Mouse (Mus musculus): ENCODE data around the gene 4930579F01Rik.
"Not testable (repeated sequence)": the region's sequence is repeated elsewhere in the genome, so short reads cannot be mapped to it uniquely, and the experiment has no call there.

Gene 4930579F01Rik

DNA sequence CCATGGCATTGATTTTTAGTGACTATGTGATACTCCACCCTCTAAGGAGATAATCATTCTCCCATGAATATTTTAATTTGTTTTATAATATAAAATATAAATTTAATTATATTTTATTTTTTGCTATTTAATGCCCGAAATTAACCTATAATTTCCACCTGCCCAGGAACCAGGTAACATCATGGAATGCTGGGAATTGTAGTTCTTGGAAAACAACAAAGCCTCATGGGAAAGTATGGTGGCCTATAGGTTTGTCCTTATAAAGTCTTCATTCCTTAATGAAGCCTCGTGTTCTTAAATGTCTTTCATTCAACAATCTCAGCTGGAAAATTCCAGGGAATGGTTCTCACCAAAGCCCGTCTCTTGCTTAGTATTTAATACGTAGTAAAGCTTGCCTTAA, 38.6 kb downstream of the 4930579F01Rik start:
- in situ Hi-C loops (cut with MboI, MseI) = loop anchor here (10.0 kb wide), 1 partner anchor 380 kb away; no protein-coding TSS in a partner anchor

DNA sequence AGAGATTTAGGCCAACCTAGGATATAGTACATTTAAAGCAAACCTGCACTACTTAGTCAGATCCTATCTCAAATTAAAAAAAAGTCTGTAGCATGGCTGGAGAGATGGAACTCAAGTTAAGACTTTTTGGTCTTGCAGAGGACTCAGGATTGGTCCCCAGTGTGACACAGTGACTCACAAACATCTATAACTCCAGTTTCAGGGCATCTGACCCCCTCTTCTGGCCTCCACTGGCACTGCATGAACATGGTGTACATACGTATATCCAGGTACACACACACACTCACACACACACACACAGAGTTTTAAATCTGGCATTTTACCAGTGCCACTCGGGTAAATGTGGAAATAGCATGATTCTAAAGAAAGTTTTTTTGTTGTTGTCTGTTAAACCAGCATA, 44.8 kb downstream of the 4930579F01Rik start:
- in situ Hi-C loops (cut with MboI, MseI) = loop anchor here (5.0 kb wide), 1 partner anchor 152 kb away; no protein-coding TSS in a partner anchor

DNA sequence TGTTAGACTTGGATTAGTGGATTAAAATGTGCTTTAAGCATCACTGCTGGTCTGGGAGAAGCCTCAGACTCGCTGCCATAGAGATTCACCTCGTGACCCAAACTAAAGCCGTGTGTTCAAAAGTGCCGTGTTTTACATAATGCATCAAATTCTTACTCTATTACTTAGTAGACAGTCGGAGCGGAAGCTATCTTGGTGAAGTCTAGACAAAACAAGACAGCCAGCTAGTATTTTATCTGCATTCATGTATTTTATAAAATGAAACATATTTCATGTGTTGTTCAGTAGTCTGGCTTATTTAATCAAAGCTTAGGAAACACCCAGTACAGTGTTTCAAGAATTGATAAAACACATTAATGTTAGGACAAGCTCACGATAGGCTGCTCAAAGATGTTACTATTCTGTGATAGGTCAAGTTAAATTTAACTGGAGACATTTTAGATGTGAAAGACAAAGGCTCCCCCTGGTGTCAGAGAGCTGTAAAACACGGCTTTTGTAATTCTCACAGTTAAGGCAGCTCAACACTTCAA, 48.9 kb downstream of the 4930579F01Rik start, which contains the start of gene Mttp:
Gene Mttp, minus strand, starts transcription at position 327 of the 530 bp plus-strand sequence.
- in situ Hi-C loops (cut with MboI, MseI) = loop anchor here (5.0 kb wide), 1 partner anchor 147 kb away; no protein-coding TSS in a partner anchor

DNA sequence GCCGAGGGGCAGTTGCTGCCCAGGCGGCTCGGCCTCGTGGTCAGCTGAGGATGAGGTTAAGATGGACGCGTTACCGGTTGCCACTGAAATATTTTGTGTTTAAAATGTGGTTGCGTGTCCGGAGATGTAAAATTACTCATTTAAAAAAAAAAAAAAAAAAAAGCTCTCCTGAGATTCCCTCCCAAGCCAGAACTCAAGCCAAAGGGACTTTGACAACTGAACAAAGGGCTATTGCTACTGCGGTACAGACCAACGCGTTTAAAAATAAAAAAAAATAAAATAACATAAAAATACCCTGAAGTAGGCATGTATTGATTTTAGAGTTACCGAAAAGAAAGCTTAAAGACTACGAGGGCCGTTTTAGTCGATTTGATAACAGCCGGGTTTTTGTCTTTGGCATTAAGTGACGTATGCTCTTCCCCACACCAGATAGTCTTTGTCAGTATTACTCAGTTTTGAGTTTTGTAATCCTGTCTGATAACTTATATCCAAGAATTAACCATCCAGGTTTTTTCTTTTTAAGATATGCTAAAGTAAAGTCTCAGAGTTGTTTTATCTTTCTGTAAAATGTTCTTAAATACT, 49.5 kb downstream of the 4930579F01Rik start:
- in situ Hi-C loops (cut with MboI, MseI) = no loop called here

DNA sequence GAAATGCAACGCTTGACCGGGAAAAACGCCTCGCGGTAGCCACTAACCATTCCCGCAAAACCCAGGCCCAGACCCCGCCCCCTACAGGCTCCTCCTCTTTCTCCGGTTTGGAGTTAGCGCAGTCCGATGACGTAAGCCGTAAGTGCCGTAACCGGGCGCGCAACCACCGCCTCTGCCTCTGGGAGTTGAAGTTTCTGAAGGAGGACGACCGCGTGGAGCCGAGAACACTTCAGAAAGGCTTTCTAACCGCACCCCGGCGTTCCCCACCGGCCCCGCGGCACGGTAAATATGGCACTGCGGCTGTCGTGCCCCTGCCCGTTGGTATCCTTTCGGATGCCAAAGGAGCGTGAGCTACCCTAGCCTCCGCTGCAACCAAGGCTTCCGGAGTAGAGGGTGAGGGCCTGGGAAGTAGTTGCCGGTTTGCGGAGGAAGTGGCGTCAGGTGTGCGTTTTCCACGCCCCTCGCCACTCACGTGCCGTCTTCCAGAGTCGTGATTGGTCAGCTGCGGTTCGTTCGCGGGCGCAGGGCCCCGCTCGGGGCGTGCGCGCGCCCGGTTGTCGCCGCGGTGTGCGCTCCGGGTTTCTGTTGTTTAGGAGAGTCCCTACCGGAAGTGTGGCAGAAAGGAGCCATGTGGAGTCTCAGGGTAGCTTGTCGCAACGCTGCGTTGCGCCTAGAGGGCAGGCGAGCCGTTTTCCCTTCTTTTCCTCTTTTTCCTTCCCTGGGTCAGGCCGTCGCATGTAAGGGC, 50.1 kb downstream of the 4930579F01Rik start, which contains the start of gene Trmt10a:
Gene Trmt10a, plus strand, starts transcription at position 134 of the 745 bp plus-strand sequence.
- in situ Hi-C loops (cut with MboI, MseI) = no loop called here

DNA sequence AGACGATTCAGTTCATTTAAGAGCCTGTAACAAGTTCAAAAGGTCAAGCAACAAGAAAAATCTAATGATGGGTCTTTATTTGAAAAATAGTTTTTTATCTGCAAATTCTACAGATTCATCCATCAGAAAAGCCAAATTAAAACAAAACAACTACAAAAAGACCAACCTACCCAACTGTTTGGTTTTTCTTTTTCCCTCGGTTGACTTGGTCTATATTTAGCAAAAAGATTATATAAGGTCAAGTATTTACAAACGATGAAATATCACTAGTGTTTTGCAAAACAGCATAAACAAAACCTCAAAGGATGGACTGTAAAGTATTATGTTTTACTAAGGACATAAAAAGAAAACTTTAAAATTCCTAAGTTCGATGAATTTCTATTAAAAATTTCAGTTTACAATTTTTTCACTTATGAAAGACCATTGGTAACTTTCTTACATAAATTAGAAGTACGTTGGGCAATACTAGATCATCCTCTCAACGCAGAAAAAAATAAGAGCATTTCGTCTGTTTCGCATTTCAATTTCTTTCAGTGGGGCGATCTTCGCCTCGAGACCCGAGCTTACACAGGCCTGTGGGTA, 50.8 kb downstream of the 4930579F01Rik start:
- in situ Hi-C loops (cut with MboI, MseI) = no loop called here

DNA sequence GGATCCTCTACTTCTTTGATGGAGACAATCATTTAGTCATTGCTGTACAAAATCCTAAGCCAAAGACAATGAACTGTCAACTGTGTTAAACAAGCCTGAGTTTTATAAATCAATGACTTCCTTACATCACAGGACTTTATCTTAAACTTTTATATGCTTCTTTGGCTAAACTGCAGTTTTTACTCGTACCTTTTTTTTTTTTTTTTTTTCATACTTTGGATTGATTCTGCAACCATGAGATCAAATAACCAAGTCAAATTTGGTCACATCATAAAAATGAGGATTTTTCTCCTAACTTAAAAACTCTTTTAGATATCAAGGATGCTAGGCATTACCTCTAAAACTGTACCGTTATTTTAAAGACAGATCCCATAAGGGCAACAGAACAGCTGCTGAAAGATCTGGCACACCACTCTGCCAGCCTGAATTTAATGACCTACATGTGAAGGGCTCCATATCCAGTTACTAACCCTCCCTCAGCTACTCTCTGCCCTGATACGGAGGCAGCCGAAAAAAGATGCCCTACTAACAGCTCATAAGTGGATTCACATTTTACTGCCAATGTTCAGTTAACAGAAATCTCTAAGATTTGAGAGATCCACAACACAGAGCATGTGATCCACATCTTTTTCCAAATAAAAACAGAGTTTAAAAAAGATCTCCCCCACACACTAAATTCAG, 51.4 kb downstream of the 4930579F01Rik start:
- in situ Hi-C loops (cut with MboI, MseI) = no loop called here

DNA sequence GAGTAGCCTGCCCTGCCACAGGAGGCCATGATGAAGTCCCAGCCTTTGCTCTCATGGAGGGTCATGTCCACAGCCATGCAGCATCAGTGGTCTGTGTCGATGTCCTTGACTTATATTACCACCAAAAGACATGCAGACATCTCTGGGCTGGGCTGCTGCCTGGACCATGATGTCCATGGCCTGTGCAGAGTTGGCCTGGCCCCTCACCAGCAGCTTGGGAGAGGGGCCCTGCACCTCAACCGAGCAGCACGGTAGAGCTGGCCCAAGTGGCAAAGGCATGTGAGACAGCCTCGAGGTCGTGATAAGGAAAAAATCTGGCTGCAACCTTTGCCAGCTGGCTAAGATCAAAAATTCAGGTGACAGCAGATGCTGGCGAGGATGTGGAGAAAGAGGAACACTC, 54.0 kb downstream of the 4930579F01Rik start:
- in situ Hi-C loops (cut with MboI, MseI) = no loop called here

DNA sequence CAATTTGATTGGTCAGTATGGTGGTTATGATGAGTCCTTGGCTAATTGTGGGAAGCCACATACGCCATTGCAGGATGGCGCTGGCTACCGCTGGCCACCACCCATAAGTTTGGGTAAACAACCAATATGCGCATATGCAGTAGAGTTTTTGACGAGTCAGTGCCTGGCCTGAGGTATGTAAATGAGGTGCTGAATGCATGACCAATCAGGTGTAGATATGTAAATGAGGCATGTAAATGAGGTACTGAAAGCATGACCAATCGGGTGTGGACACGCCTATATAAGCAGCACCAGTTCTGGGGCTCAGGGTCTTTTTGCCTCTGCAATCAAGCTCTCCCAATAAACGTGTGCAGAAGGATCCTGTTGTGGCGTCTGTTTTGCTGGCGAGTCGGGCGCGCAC, 55.5 kb downstream of the 4930579F01Rik start:
- in situ Hi-C loops (cut with MboI, MseI) = not testable (repeated sequence)

DNA sequence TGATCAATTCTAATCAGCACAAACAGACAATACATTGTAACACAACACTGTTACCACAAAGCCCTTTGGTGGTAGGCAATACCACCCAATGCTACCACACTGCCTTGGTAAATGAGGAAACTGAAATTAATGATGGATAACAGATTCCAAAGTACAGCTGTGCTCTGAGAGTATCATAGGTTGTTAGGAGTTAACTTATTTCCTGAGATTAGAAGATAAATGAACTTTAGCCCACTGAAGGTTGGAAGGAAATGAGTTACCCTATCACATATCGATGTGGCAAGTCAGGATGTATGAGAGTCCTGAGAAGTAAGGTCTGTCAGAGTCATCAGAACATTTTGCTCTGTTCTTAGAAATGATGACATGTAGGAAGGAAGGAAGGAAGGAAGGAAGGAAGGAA, 59.1 kb downstream of the 4930579F01Rik start:
- in situ Hi-C loops (cut with MboI, MseI) = no loop called here

DNA sequence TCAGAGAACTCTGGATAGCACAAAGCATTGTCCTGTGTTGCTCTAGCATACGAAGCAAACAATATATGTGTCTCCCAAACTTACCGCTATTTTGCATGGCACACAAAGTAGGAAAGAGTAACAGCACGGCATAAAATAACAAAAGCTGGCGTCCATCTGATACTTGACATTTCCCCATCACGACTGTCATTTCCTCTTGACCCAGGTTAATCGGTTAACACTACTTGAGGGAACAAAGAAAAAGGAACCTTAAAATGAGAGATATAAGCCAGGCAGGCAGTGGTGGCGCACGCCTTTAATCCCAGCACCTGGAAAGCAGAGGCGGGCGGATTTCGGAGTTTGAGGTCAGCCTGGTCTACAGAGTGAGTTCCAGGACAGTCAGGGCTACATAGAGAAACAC, 59.7 kb downstream of the 4930579F01Rik start:
- in situ Hi-C loops (cut with MboI, MseI) = no loop called here

DNA sequence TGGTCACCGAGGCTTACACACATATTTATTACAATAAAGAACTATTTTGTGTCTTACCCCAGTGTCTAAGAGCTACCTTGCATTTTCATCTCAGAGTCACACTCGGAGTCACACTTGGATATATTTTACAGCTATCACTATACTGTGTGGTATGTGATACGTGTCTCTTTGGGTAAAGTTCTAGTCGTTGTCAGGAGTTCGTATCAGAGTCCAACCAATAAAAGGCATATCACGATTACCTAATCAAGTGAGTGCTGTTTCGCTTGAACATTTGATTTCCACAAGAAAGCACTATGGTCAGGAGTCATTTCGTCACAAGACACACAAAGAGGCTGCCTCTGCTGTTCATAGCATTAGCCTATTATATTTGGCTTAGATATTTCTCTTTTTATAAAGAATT, 60.2 kb downstream of the 4930579F01Rik start:
- in situ Hi-C loops (cut with MboI, MseI) = no loop called here

DNA sequence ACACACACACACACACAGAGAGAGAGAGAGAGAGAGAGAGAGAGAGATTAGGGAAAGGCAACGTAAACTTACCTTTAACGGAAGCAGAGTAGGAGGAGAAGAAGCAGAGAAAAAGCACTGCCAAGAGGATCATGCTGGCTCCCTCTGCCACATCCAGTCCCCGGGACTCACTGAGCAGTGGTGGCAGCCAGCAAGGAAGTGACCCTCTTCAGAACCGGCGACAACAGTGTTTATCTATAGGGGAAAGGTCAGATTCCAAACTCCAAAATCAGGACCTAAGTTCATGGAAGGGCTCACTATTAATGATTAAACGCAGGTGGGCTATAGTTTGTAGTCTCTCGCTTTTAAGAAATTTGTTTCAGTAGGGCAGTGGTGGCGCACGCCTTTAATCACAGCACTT, 62.5 kb downstream of the 4930579F01Rik start:
- in situ Hi-C loops (cut with MboI, MseI) = no loop called here

DNA sequence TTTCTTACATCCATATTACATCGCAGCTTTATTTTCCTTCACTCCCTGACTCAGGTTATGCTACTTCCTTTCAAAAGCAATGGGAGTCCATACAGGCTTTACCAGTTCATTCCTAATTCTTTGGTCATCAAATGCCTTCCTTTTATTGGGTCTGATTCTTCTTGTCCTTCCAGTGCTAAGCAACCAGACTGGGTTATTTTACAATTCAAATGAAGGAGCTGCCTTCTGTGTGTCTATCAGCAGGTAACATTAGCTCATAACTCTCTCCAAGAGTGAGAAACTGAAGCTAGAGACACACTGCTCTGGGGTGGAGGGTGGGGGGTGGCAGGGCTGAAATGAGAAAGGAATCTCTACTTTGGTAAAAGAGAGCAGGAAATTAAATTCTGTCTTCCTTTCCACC, 62.9 kb downstream of the 4930579F01Rik start:
- in situ Hi-C loops (cut with MboI, MseI) = no loop called here

DNA sequence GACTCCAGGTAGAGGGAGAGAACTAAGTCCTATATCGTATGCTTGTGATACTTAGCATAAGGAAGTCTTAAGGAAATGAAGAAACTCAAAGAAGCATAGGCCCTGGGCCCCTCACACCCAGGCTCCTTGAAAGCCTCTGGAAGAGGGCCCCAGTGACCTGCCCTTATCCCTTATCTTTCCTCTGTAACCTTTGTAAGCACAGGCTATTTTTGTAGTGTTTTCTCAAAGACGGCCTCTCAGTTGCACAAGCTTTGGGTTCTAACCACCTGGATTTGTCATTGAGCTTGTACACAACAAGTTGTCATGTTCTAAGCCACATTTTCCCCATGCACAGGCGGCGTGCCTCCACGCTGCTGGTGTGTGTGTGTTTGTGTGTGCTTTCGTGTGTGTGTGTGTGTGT, 64.5 kb downstream of the 4930579F01Rik start:
- in situ Hi-C loops (cut with MboI, MseI) = no loop called here

DNA sequence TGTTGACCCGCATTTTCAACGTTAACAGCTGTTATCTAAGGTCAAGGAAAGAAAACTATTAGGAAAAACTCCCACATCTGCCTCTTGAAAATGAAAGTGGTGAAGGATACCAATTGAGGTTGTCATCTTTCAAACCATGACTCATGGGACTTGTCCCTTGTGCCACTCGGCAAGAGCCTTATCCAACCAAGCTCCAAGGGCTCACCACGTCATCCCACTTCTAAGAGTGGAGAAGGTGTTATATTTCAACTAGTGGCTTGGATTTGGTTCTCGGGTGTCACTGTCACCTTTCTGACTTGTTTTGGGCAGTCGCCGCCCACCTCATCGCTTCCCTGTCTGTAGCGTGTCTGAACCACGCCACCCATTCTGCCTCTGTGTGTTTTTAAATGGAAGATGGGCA, 69.8 kb downstream of the 4930579F01Rik start:
- in situ Hi-C loops (cut with MboI, MseI) = no loop called here

DNA sequence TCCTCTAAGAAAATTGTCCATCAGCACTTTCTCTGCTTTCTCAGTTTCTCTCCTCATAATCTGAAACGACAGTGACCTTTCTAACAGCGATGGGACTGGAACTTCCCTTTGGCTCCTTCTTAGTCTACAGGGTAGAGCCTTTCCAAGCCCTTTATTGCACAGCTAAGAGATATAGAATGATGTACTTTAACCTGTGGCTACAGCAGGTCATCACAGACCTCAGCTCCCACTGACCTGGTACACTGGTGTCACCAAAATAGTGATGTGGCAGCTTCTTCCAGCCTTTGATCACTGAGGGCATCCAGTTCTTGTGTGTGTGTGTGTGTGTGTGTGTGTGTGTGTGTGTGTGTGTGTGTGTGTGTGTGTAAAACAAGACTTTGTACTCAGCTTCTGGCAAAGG, 72.2 kb downstream of the 4930579F01Rik start:
- in situ Hi-C loops (cut with MboI, MseI) = no loop called here

DNA sequence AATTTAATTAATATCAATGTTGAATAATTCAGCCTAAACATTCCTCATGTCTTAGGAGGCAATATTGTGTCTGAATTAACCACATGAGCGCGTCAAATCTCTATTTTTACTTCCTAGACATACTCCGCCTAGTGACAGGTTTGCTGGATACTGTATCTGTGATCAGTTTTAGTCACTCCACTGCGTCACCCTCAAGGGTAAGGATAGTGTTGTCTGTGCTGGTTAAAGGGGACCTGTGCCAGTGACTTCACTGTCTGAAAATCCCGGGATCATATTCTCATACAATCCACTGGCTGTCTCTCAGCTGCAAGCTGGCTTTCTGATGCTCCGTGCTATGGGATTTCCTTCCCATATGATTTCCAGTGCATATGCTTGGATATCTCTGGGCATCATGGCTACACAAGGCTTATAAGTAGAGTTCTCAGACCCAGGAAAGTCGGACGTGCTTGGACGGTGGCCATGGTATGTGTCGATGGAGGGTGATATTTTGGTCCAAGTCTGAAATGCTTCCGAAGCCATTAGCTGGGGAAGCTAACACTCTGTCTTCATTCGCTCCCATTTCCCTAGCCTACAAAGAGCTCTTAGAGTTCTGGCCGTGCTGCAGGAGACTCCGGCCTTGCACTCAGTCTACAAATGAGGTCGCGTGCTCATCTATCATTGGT, 74.0 kb downstream of the 4930579F01Rik start:
- in situ Hi-C loops (cut with MboI, MseI) = no loop called here

DNA sequence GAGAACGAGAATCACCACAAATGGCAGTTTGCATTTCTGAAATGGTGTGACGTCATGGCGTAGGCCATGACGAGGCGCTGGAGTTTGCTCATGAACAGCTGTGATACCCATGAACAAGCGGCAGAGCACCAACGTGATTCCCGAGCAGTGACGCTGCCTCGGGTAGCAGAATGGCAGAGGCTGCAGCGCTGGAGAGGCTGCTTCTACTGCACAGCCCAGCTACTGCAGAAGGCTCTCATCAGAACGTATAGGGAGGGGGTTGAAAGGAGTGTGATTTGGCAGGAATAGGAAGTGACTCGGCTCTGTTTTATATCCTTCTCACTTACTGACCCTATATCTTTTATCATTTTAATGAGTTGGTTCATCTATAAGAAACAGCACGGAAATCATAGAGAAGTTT, 74.8 kb downstream of the 4930579F01Rik start:
- in situ Hi-C loops (cut with MboI, MseI) = no loop called here

DNA sequence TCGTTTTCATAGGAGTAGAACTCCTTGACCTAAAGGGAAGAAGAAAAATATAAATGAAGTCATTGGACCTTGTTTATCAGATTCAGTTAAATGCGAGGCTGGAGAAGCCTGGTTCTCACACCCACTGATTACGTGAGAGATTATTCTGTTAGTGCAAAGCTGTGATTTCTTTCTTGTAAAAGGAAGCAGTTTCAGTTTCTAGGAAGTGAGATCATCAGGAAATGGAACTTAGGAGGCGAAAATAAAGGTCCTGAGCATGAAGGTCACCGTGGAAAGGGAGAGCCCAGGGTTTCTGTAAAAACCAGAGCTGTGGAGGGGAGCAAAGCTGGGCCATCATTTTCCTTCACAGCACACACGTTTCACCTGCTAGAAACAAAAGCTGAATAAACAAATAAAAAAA, 75.2 kb downstream of the 4930579F01Rik start:
- in situ Hi-C loops (cut with MboI, MseI) = no loop called here

DNA sequence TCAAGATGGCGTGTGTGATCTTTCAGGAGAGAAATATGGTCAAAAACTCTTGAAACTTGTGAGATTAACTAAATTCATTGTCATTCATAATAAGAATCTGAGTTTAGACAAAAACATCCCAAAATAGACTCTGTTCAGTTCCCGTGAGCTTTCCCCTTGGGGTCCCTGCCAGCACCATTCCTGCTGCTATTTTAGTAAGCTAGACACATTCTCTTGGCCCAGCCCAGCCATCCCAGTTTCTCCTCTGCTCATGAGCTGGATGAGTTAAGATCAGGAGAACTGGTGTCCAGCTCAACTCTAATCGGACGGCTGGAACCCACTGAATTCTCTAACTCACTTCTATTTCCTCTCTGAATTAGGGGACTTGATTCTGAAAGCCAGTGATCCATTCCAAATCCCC, 76.8 kb downstream of the 4930579F01Rik start:
- in situ Hi-C loops (cut with MboI, MseI) = no loop called here
